Mouse (Mus musculus) midbrain, embryonic 15.5 days (tissue): Measurements from ENCODE around the gene Slc25a4. TPM values are rescaled to one million over a fixed set of nuclear protein-coding genes. Genes with fewer than 3 reads are reported as not detected.
"Not testable (repeated sequence)": the region's sequence is repeated elsewhere in the genome, so short reads cannot be mapped to it uniquely, and the experiment has no call there.

Experiments used
- ATAC-seq: fragments of 200-750 bp; cut with Nextera tagmentation; replicated peaks from 2 replicates; pipeline ENCODE4 v1.8.0; 2017; ENCODE audit warnings: moderate TSS enrichment
- H3K27ac ChIP-seq: fragments of 300-500 bp; sonication (generic); 2 replicates; pipeline ENCODE4 v1.5.1; 2015; ENCODE audit warnings: mild to moderate bottlenecking, inconsistent platforms
- H3K27me3 ChIP-seq: fragments of 300-500 bp; sonication (generic); replicated peaks from 2 replicates; pipeline ENCODE4 v1.6.1; 2015; ENCODE audit warnings: inconsistent platforms
- H3K36me3 ChIP-seq: fragments of 300-500 bp; sonication (generic); replicated peaks from 2 replicates; pipeline ENCODE4 v1.6.1; 2015; ENCODE audit warnings: inconsistent platforms
- H3K4me1 ChIP-seq: fragments of 300-500 bp; sonication (generic); 2 replicates; pipeline ENCODE4 v1.6.1; 2015; ENCODE audit warnings: inconsistent platforms
- H3K4me2 ChIP-seq: fragments of 300-500 bp; sonication (generic); 2 replicates; pipeline ENCODE4 v1.6.1; 2015; ENCODE audit warnings: inconsistent platforms, mild to moderate bottlenecking, moderate library complexity
- H3K4me3 ChIP-seq: fragments of 300-500 bp; sonication (generic); 2 replicates; pipeline ENCODE4 v1.5.1; 2015; ENCODE audit warnings: mild to moderate bottlenecking, inconsistent platforms
- H3K9ac ChIP-seq: fragments of 300-500 bp; sonication (generic); 2 replicates; pipeline ENCODE4 v1.6.1; 2015; ENCODE audit warnings: mild to moderate bottlenecking, inconsistent platforms
- H3K9me3 ChIP-seq: fragments of 300-500 bp; sonication (generic); 2 replicates; pipeline ENCODE4 v1.6.1; 2016; ENCODE audit warnings: inconsistent platforms
- WGBS: fragments of 180-500 bp; shearing (Covaris S2); methylation state at CpG from one replicate; pipeline ENCODE4 v1.1.7; 2015; ENCODE audit warnings: mixed read lengths; 5-methylcytosine and 5-hydroxymethylcytosine counted together
- polyA plus RNA-seq: library from polyadenylated mRNA; unstranded; fragments of >200 nt; fragmentation: Nextera tagmentation; extraction: Ambion mirVana; gene quantifications from 2 replicates; pipeline ENCODE4 v1.2.1, GENCODE M21; 2015

Slc25a4 gene
- 811 and 847 TPM in 2 replicates for polyA plus RNA-seq

- peaks cover 21% of the 10 kb centered on the region for H3K36me3 ChIP-seq
- H3K9ac ChIP-seq: peak within 1 kb of the TSS; percentile 99
- peaks cover 38% of the 10 kb centered on the region for H3K4me1 ChIP-seq
- under 1% methylated on average over 56 of the region's 84 CpGs for WGBS
- H3K27me3 ChIP-seq: no peaks in the 10 kb centered on the region
- peak within 1 kb of the TSS; percentile 84 for H3K4me2 ChIP-seq
- H3K4me3 ChIP-seq: peak within 1 kb of the TSS; percentile 94
- H3K27ac ChIP-seq: peak within 1 kb of the TSS; percentile 99
- peak; percentile 99 for ATAC-seq
- H3K9me3 ChIP-seq: no peaks in the 10 kb centered on the region
Observed at GRCm38 (mm10) chr8:46210404-46211315, at the start of gene Slc25a4. Gene Slc25a4, minus strand, starts transcription at chr8:46211284.

- ATAC-seq: peak; percentile 45; the same call in 1 of the 2 replicates
Observed at GRCm38 (mm10) chr8:46257921-46258682, 47.0 kb upstream of the Slc25a4 start.

GRCm38 (mm10) chr8:46252456-46252855, 41.4 kb upstream of the Slc25a4 start:
- Histone ChIP-seq H3K4me3 (no peak overlapping the region), H3K36me3 (no peaks in the 10 kb centered on the region), H3K9me3 (no peaks in the 10 kb centered on the region), H3K4me2 (0 out of 2 replicates have a peak overlapping the region, but pooled peaks have one; percentile 1), H3K4me1 (peaks cover 7% of the 10 kb centered on the region), H3K27me3 (peaks cover 12% of the 10 kb centered on the region), H3K27ac (no peak overlapping the region), H3K9ac (no peak overlapping the region)
- no peak for ATAC-seq
- 79% methylated on average over 13 of the region's 13 CpGs for WGBS

More at GRCm38 (mm10) chr8:46257921-46258682, 47.0 kb upstream of the Slc25a4 start:
- whole genome bisulfite sequencing: 11% methylated on average over 19 of the region's 19 CpGs
- H3K9me3 ChIP-seq: no peaks in the 10 kb centered on the region
- H3K27ac ChIP-seq: no peak overlapping the region
- H3K9ac ChIP-seq: no peak overlapping the region
- H3K4me2 ChIP-seq: peak overlapping the region; percentile 40
- no peaks in the 10 kb centered on the region for H3K36me3 ChIP-seq
- H3K27me3 ChIP-seq: no peaks in the 10 kb centered on the region
- H3K4me1 ChIP-seq: peaks cover 7% of the 10 kb centered on the region
- H3K4me3 ChIP-seq: no peak overlapping the region

GRCm38 (mm10) chr8:46251561-46251960, 40.5 kb upstream of the Slc25a4 start:
- ATAC-seq: no peak
- H3K4me3 ChIP-seq: no peak overlapping the region
- peaks cover 15% of the 10 kb centered on the region for H3K27me3 ChIP-seq
- 34% methylated on average over 10 of the region's 10 CpGs for whole genome bisulfite sequencing
- H3K4me2 ChIP-seq: peak overlapping the region; percentile 32
- no peak overlapping the region for H3K9ac ChIP-seq
- H3K27ac ChIP-seq: no peak overlapping the region
- H3K4me1 ChIP-seq: peaks cover 7% of the 10 kb centered on the region
- H3K36me3 ChIP-seq: no peaks in the 10 kb centered on the region
- H3K9me3 ChIP-seq: no peaks in the 10 kb centered on the region

GRCm38 (mm10) chr8:46246346-46246745, 35.3 kb upstream of the Slc25a4 start:
- Histone ChIP-seq H3K27me3 (peaks cover 25% of the 10 kb centered on the region), H3K4me2 (no peak overlapping the region), H3K27ac (no peak overlapping the region), H3K9ac (no peak overlapping the region), H3K4me3 (no peak overlapping the region), H3K9me3 (no peaks in the 10 kb centered on the region), H3K36me3 (no peaks in the 10 kb centered on the region), H3K4me1 (peaks cover 3% of the 10 kb centered on the region)
- ATAC-seq: no peak
- 26% methylated on average over 11 of the region's 11 CpGs for WGBS

- Histone ChIP-seq H3K9me3 (no peaks in the 10 kb centered on the region), H3K36me3 (no peaks in the 10 kb centered on the region), H3K4me2 (no peak overlapping the region), H3K4me3 (no peak overlapping the region), H3K4me1 (no peaks in the 10 kb centered on the region), H3K27ac (no peak overlapping the region), H3K27me3 (peaks cover 19% of the 10 kb centered on the region), H3K9ac (no peak overlapping the region)
- no peak for ATAC-seq
- 50% methylated on average over 7 of the region's 7 CpGs for WGBS
Observed at GRCm38 (mm10) chr8:46242946-46243345, 31.9 kb upstream of the Slc25a4 start.

- 32% methylated on average over 13 of the region's 13 CpGs for WGBS
- H3K36me3 ChIP-seq: no peaks in the 10 kb centered on the region
- H3K27ac ChIP-seq: no peak overlapping the region
- no peak overlapping the region for H3K4me3 ChIP-seq
- H3K4me2 ChIP-seq: 0 out of 2 replicates have a peak overlapping the region, but pooled peaks have one; percentile 13
- peak; percentile 88 for ATAC-seq
- peaks cover 16% of the 10 kb centered on the region for H3K27me3 ChIP-seq
- H3K9me3 ChIP-seq: no peaks in the 10 kb centered on the region
- H3K4me1 ChIP-seq: no peaks in the 10 kb centered on the region
- H3K9ac ChIP-seq: no peak overlapping the region
Observed at GRCm38 (mm10) chr8:46241568-46242374, 30.7 kb upstream of the Slc25a4 start.

- Histone ChIP-seq H3K4me2 (no peak overlapping the region), H3K4me1 (no peaks in the 10 kb centered on the region), H3K4me3 (no peak overlapping the region), H3K9me3 (no peaks in the 10 kb centered on the region), H3K27me3 (peaks cover 8% of the 10 kb centered on the region), H3K27ac (no peak overlapping the region), H3K36me3 (no peaks in the 10 kb centered on the region), H3K9ac (no peak overlapping the region)
- 69% methylated on average over 7 of the region's 7 CpGs for WGBS
- peak; percentile 39; the same call in 1 of the 2 replicates for ATAC-seq
Observed at GRCm38 (mm10) chr8:46236441-46237223, 25.5 kb upstream of the Slc25a4 start.

- Histone ChIP-seq H3K4me3 (no peak overlapping the region), H3K4me2 (no peak overlapping the region), H3K4me1 (no peaks in the 10 kb centered on the region), H3K9me3 (no peaks in the 10 kb centered on the region), H3K27me3 (no peaks in the 10 kb centered on the region), H3K36me3 (no peaks in the 10 kb centered on the region), H3K9ac (no peak overlapping the region), H3K27ac (no peak overlapping the region)
- ATAC-seq: no peak
- 87% methylated on average over 4 of the region's 4 CpGs for WGBS
Observed at GRCm38 (mm10) chr8:46234736-46235135, 23.7 kb upstream of the Slc25a4 start.

GRCm38 (mm10) chr8:46232798-46233197, 21.7 kb upstream of the Slc25a4 start:
- 47% methylated on average over 8 of the region's 8 CpGs for WGBS
- Histone ChIP-seq H3K4me2 (no peak overlapping the region), H3K9me3 (no peaks in the 10 kb centered on the region), H3K27me3 (no peaks in the 10 kb centered on the region), H3K4me1 (no peaks in the 10 kb centered on the region), H3K9ac (no peak overlapping the region), H3K4me3 (no peak overlapping the region), H3K27ac (no peak overlapping the region), H3K36me3 (no peaks in the 10 kb centered on the region)
- ATAC-seq: 0 out of 2 replicates have a peak, but pooled peaks have one; percentile 30

GRCm38 (mm10) chr8:46231968-46232367, 20.9 kb upstream of the Slc25a4 start:
- not testable (repeated sequence) for H3K36me3 ChIP-seq, H3K27me3 ChIP-seq, H3K9me3 ChIP-seq, H3K4me2 ChIP-seq, H3K4me1 ChIP-seq, ATAC-seq, H3K4me3 ChIP-seq, H3K27ac ChIP-seq, H3K9ac ChIP-seq
- WGBS: 84% methylated on average over 7 of the region's 7 CpGs
